Mouse (Mus musculus) embryonic facial prominence, embryonic 11.5 days (tissue): ENCODE data around the gene Fam104a. TPM values are rescaled to one million over a fixed set of nuclear protein-coding genes. Genes with fewer than 3 reads are reported as not detected.

Experiments used
- ATAC-seq: fragments of 200-750 bp; cut with Nextera tagmentation; replicated peaks from 2 replicates; pipeline ENCODE4 v1.8.0; 2017; ENCODE audit warnings: low read depth; ENCODE audit not compliant: insufficient number of reproducible peaks, low FRiP score, low TSS enrichment
- DNase-seq: peaks from one replicate; pipeline ENCODE4 v3.0.0-alpha.2; 2015; ENCODE audit warnings: low spot score
- H3K27ac ChIP-seq: fragments of 300-500 bp; sonication (generic); replicated peaks from 2 replicates; pipeline ENCODE4 v1.5.1; 2014; ENCODE audit warnings: mild to moderate bottlenecking, low read depth, low read length, control low read depth
- H3K27me3 ChIP-seq: fragments of 300-500 bp; sonication (generic); 2 replicates; pipeline ENCODE4 v1.6.1; 2014; ENCODE audit warnings: mild to moderate bottlenecking, low read length, moderate library complexity, mixed read lengths; ENCODE audit not compliant: control insufficient read depth, insufficient read depth
- H3K36me3 ChIP-seq: fragments of 300-500 bp; sonication (generic); replicated peaks from 2 replicates; pipeline ENCODE4 v1.6.1; 2014; ENCODE audit warnings: low read depth, mild to moderate bottlenecking, low read length, moderate library complexity, mixed read lengths; ENCODE audit not compliant: control insufficient read depth, insufficient read depth
- H3K4me1 ChIP-seq: fragments of 300-500 bp; sonication (generic); 2 replicates; pipeline ENCODE4 v1.6.1; 2014; ENCODE audit warnings: low read length, mixed read lengths; ENCODE audit not compliant: control insufficient read depth, insufficient read depth
- H3K4me2 ChIP-seq: fragments of 300-500 bp; sonication (generic); 2 replicates; pipeline ENCODE4 v1.6.1; 2014; ENCODE audit warnings: low read depth, mild to moderate bottlenecking, control low read depth, low read length, moderate library complexity
- H3K4me3 ChIP-seq: fragments of 300-500 bp; sonication (generic); 2 replicates; pipeline ENCODE4 v1.5.1; 2014; ENCODE audit warnings: low read depth, low read length, control low read depth
- H3K9ac ChIP-seq: fragments of 300-500 bp; sonication (generic); replicated peaks from 2 replicates; pipeline ENCODE4 v1.6.1; 2014; ENCODE audit warnings: mild to moderate bottlenecking, control low read depth, low read length
- H3K9me3 ChIP-seq: fragments of 300-500 bp; sonication (generic); replicated peaks from 2 replicates; pipeline ENCODE4 v1.6.1; 2016; ENCODE audit warnings: mild to moderate bottlenecking, low read length, inconsistent platforms, mixed read lengths; ENCODE audit not compliant: control insufficient read depth
- WGBS: fragments of 180-500 bp; shearing (Covaris S2); extraction: QIAGEN DNeasy Blood & Tissue Kit; methylation state at CpG from one replicate; pipeline ENCODE4 v1.1.7; 2014; 5-methylcytosine and 5-hydroxymethylcytosine counted together
- polyA plus RNA-seq: library from polyadenylated mRNA; unstranded; fragments of >200 nt; fragmentation: Nextera tagmentation; extraction: Ambion mirVana; gene quantifications from 2 replicates; pipeline ENCODE4 v1.2.1, GENCODE M21; 2014

Fam104a gene
- polyA plus RNA-seq, 1 experiment from 2014 or later = 52.0 TPM

DNA sequence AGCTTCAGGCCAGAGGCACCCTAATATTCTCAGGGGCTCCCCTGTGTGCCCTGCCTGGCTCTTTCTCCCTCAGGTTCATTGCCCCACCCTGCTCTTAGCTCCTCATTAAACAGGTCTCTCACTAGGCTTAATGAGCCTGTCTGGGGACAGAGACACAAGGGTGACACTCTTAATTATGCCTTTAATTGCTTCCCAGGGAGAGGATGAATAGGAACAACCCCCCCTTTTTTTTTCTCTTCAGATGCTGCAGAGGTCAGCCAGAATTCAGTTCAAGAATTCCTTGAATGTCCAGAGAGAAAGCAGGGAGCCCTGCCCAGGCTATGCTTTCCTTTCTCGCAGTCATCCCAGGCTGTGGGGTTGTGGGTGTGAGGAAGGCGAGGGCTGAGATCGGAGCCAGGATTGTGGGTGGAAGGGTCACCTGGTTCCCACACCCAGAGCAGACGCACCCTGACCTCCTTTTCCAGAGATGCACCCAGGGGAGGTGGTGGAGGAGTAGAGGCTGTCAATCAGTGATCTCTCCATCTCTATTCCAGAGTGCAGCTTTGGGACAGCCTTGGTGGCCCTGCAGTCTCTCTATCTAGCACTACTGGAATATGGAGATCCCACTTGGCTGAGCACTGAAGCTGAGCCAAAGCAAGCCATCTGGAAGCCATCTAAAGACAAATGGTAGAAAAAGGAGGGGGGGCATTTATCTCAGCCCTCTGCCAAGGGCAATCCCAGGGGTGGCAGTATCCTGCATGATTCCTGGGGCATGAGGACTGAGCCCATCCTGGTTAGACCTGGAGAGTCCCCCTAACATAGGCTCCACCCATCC, 41.5 kb upstream of the Fam104a start:
- Histone ChIP-seq H3K4me1 (peaks cover 17% of the 10 kb centered on the region), H3K9ac (no peak overlapping the region), H3K4me2 (no peak overlapping the region), H3K36me3 (peaks cover 19% of the 10 kb centered on the region), H3K4me3 (no peak overlapping the region), H3K27ac (no peak overlapping the region), H3K9me3 (no peaks in the 10 kb centered on the region), H3K27me3 (no peaks in the 10 kb centered on the region)
- 70% methylated on average over 4 of the region's 4 CpGs for WGBS
- DNase-seq (no peak), ATAC-seq (no peak)

DNA sequence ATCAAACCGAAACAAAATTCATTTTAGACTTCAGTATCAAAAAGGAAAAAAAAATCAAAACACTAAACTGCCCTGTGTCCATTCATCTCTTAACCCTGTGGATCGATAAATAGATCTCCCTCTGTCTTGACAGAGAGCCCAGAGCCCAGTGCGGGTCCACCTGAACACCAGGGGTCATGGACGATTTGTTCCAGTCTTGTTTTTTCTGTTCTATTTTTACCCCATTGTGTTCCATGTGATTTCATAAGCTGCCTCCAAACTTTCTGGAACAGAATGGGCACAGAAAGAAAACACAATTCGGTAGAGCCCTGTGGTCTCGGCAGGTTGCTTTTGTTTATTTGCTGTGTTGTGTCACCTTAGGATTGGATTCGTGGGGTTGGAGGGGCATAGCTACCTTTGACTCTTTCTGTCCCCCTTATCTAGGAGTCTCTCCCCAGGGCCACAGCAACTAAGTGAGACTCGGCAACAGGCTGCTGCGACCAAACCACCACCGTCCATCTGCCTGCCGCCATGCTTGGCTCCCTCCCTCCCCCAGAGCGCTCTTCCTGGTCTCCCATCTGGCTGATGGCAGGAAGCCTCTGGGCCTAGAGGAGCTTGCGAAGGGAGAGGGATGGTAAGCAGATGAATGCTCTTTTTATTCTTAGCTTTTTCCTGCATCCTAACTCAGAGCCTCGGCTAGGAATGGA, 38.6 kb upstream of the Fam104a start:
- Histone ChIP-seq H3K4me2 (no peak overlapping the region), H3K27me3 (no peaks in the 10 kb centered on the region), H3K27ac (no peak overlapping the region), H3K4me3 (no peak overlapping the region), H3K4me1 (peaks cover 6% of the 10 kb centered on the region), H3K9me3 (no peaks in the 10 kb centered on the region), H3K9ac (no peak overlapping the region), H3K36me3 (peaks cover 2% of the 10 kb centered on the region)
- ATAC-seq = no peak
- DNase-seq = no peak
- 74% methylated on average over 14 of the region's 14 CpGs for WGBS

DNA sequence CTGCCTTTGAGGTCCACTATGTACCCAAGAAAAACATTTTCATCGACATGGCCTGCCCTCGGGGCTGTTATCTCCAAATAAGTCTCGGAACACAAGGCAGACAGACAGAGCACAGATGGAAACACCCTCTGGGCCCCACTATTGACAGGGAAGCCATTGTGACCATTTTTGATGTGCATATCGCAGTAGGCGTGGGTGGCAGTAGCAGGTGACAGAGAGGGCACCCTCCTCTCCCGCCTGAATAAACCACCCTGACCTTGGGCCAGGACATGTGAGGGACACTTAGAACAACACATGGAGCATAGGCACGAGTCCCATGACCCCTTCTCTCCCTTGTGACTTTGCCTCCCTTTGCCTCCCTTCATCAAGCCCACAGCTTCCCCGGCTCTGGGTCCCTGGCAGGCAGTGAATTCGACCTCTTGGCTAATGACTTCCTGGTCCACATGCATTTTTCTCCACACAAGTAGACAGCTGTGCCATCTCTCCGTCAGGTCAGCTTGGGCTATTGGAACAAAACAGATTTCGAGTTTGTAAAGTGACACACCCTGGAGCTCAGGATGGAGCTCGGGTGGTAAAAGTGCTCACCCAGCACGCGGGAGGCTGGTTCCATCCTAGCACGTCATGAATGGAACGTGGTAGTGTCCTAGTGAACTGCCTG, 33.9 kb upstream of the Fam104a start:
- DNase-seq = no peak
- Histone ChIP-seq H3K4me2 (no peak overlapping the region), H3K36me3 (no peaks in the 10 kb centered on the region), H3K4me3 (no peak overlapping the region), H3K9ac (no peak overlapping the region), H3K4me1 (no peaks in the 10 kb centered on the region), H3K27ac (no peak overlapping the region), H3K9me3 (no peaks in the 10 kb centered on the region), H3K27me3 (no peaks in the 10 kb centered on the region)
- no peak for ATAC-seq
- 56% methylated on average over 16 of the region's 16 CpGs for WGBS

DNA sequence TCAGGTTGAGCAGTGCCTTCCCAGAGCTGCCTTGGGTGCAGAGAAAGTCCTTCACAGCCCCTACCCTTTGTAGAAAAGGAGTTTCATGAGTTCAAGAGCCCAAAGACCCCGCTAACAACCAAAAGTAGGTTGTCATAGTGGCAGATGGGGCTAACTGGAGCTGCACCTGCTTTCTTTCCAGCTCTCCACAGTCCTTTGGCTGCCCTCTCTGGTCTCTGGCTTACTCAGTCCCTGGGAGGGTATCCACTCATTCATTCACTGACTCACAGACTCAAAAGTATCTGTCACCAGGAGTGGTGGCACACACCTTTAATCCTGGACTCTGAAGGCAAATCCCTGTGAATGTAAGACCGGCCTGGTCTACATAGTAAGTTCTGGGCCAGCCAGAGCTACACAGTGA, 32.2 kb upstream of the Fam104a start:
- Histone ChIP-seq H3K9me3 (no peaks in the 10 kb centered on the region), H3K36me3 (no peaks in the 10 kb centered on the region), H3K27me3 (no peaks in the 10 kb centered on the region), H3K9ac (no peak overlapping the region), H3K4me1 (no peaks in the 10 kb centered on the region), H3K27ac (no peak overlapping the region), H3K4me3 (no peak overlapping the region), H3K4me2 (no peak overlapping the region)
- WGBS = 98% methylated on average over 2 of the region's 2 CpGs
- no peak for ATAC-seq
- DNase-seq = no peak

DNA sequence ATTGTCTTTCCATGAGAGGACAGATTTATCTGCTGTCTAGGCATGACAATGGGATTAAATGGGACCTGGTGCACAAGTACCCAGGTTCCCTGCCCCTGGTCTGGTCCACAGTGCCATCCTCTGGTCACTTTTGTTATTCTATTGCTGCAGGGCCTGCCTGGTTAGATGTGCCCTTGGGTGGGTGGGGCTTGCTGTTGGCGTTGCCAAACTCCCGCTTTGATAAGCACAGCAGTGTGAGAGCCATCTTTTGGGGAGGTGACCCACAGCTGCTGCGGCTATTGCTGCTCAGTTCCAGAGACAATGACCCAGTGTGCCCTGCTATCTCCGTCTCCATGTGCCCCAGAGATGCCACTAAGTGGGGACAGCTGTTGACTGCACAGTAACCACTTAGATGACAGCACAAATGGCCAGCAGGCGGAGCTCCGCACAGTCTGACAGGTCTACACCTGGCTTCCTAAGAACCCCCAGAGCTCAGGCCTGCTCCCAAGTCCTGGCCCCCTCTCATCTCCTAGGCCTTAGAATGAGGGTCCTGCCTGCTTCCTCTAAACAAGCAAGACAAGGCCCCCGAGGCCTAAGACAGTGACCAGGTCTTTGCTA, 31.2 kb upstream of the Fam104a start:
- Histone ChIP-seq H3K9me3 (no peaks in the 10 kb centered on the region), H3K4me2 (no peak overlapping the region), H3K27ac (no peak overlapping the region), H3K4me3 (no peak overlapping the region), H3K27me3 (no peaks in the 10 kb centered on the region), H3K9ac (no peak overlapping the region), H3K36me3 (no peaks in the 10 kb centered on the region), H3K4me1 (peaks cover 5% of the 10 kb centered on the region)
- WGBS = 60% methylated on average over 7 of the region's 7 CpGs
- ATAC-seq (no peak), DNase-seq (no peak)

DNA sequence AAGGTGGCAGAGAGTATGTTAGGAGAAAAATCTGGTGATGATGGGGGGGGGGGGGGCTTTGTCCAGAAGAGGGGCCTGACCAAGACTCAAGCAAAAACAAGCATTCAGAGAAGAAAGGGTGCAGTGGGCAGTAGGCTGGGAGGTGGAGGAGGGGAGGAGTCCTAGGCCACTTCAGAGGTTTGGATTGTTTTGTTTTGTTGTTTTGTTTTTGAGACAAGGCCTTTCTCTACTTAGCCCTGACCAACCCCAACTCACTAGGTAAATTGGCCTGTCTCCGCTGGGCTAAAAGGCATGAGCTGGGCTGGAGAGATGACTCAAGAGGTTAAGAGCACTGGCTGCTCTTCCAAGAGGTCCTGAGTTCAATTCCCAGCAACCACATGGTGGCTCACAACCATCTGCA, 27.1 kb upstream of the Fam104a start:
- Histone ChIP-seq H3K4me1 (peaks cover 8% of the 10 kb centered on the region), H3K4me2 (no peak overlapping the region), H3K36me3 (no peaks in the 10 kb centered on the region), H3K9ac (no peak overlapping the region), H3K4me3 (no peak overlapping the region), H3K9me3 (no peaks in the 10 kb centered on the region), H3K27ac (peak overlapping the region; percentile 52; the same call in 1 of the 2 replicates), H3K27me3 (no peaks in the 10 kb centered on the region; the same call in 1 of the 2 replicates)
- WGBS = 55% methylated on average over 1 of the region's 1 CpGs
- DNase-seq (no peak), ATAC-seq (no peak)

DNA sequence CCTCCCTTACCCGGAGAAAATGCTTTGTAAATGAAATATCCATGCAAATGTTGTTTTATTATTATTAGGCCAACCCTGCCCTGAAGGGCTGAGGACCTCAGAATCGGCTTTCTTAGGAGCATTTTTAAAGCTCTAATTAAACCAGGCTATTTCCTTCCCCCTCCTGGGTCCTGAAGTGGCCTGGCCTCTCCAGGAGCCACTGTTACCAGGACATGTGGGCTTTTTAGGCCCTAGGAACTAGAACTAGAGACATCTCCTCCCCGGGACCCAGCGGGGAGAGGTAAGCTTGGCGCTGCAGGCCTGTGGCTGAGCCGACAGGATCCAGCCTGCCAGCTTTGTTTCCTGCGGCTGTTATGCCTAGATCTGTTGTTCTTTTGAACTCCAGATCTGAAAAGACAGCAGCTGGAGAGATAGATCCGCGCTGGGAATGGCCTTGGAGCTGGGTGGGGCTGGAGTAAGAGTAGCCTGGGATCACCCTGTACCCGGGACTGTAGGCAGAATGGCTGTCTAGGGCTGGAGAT, 26.4 kb upstream of the Fam104a start:
- Histone ChIP-seq H3K4me1 (peaks cover 8% of the 10 kb centered on the region), H3K9ac (peak overlapping the region; percentile 30; the same call in 1 of the 2 replicates), H3K9me3 (no peaks in the 10 kb centered on the region), H3K27me3 (no peaks in the 10 kb centered on the region; the same call in 1 of the 2 replicates), H3K27ac (peak overlapping the region; percentile 52; the same call in 1 of the 2 replicates), H3K4me3 (no peak overlapping the region), H3K36me3 (no peaks in the 10 kb centered on the region), H3K4me2 (no peak overlapping the region)
- DNase-seq (peak; percentile 60), ATAC-seq (0 out of 2 replicates have a peak, but pooled peaks have one; percentile 25)
- WGBS = 2% methylated on average over 10 of the region's 10 CpGs
